Mouse (Mus musculus) heart, embryonic 13.5 days (tissue): ENCODE results near the gene Schip1. TPM values are rescaled to one million over a fixed set of nuclear protein-coding genes. Genes with fewer than 3 reads are reported as not detected.

Source experiments
- ATAC-seq: fragments of 200-750 bp; cut with Nextera tagmentation; 2 replicates; pipeline ENCODE4 v1.8.0; 2017; ENCODE audit warnings: moderate TSS enrichment; ENCODE audit not compliant: insufficient number of reproducible peaks, low FRiP score, low TSS enrichment; ENCODE audit errors: extremely low read depth
- H3K27ac ChIP-seq: fragments of 300-500 bp; sonication (generic); replicated peaks from 2 replicates; pipeline ENCODE4 v1.5.1; 2015; ENCODE audit warnings: moderate library complexity, mild to moderate bottlenecking, inconsistent platforms
- H3K27me3 ChIP-seq: fragments of 300-500 bp; sonication (generic); replicated peaks from 2 replicates; pipeline ENCODE4 v1.6.1; 2015; ENCODE audit warnings: mild to moderate bottlenecking, inconsistent platforms
- H3K36me3 ChIP-seq: fragments of 300-500 bp; sonication (generic); 2 replicates; pipeline ENCODE4 v1.6.1; 2015; ENCODE audit warnings: mild to moderate bottlenecking, inconsistent platforms
- H3K4me1 ChIP-seq: fragments of 300-500 bp; sonication (generic); 2 replicates; pipeline ENCODE4 v1.6.1; 2015; ENCODE audit warnings: inconsistent platforms
- H3K4me2 ChIP-seq: fragments of 300-500 bp; sonication (generic); 2 replicates; pipeline ENCODE4 v1.6.1; 2015; ENCODE audit warnings: inconsistent platforms, mild to moderate bottlenecking, moderate library complexity
- H3K4me3 ChIP-seq: fragments of 300-500 bp; sonication (generic); 2 replicates; pipeline ENCODE4 v1.5.1; 2015; ENCODE audit warnings: moderate library complexity, mild to moderate bottlenecking, inconsistent platforms
- H3K9ac ChIP-seq: fragments of 300-500 bp; sonication (generic); 2 replicates; pipeline ENCODE4 v1.6.1; 2015; ENCODE audit warnings: inconsistent platforms, mild to moderate bottlenecking, moderate library complexity
- H3K9me3 ChIP-seq: fragments of 300-500 bp; sonication (generic); 2 replicates; pipeline ENCODE4 v1.6.1; 2016; ENCODE audit warnings: inconsistent platforms
- WGBS: fragments of 180-500 bp; shearing (Covaris S2); methylation state at CpG from one replicate; pipeline ENCODE4 v1.1.7; 2015; ENCODE audit warnings: mixed read lengths; 5-methylcytosine and 5-hydroxymethylcytosine counted together
- polyA plus RNA-seq: library from polyadenylated mRNA; unstranded; fragments of >200 nt; fragmentation: Nextera tagmentation; extraction: Ambion mirVana; gene quantifications from 2 replicates; pipeline ENCODE4 v1.2.1, GENCODE M21; 2015

The Schip1 gene
- polyA plus RNA-seq, 1 experiment from 2014 or later = 52.4 TPM

DNA sequence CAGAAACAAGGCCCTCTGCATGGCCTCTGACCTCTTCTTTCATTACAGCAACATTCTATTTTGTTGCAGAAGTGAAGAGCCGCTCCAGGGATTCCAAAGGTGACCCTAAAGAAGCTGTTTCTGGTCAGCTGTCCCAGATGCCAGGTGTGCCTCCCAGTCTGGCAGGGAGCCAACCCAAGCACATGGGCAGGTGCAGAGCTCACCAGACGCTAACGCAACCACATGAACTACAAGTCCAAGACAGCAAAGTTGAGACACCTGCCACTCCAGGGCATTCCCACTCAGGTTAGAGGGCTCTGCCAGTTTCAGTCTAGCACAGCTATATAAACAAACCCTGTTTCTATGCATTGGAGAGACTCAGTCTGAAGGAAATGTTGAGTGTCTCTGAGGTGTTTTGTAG is 288.9 kb downstream of the Schip1 start:
- H3K4me2 ChIP-seq = no peak overlapping the region
- no peak overlapping the region for H3K27ac ChIP-seq
- no peak overlapping the region for H3K4me3 ChIP-seq
- no peaks in the 10 kb centered on the region for H3K4me1 ChIP-seq
- WGBS = 76% methylated on average over 3 of the region's 3 CpGs
- H3K9ac ChIP-seq = no peak overlapping the region
- H3K9me3 ChIP-seq = no peaks in the 10 kb centered on the region; the same call in 1 of the 2 replicates
- no peaks in the 10 kb centered on the region for H3K36me3 ChIP-seq
- ATAC-seq = no peak
- no peaks in the 10 kb centered on the region for H3K27me3 ChIP-seq

DNA sequence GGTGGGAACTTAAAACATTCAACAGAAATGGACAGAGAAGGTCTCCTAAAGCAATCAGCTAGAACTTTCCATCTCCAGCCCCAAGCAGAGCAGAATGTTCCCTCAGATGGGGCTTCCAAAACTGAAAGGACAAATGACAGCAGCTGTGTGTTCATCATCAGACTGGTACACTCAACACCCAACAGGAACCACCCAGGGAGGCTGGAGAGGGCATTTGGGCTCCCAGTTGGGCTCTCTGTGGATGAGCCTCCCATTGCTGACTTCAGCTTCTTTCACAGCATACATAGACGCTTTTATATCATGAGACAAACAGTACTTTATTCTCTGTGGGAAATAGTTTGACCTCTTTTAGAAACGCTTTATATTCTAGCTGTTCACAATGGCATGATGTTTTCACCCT is 291.9 kb downstream of the Schip1 start:
- H3K4me1 ChIP-seq = no peaks in the 10 kb centered on the region
- H3K9ac ChIP-seq = no peak overlapping the region
- no peak overlapping the region for H3K4me3 ChIP-seq
- H3K9me3 ChIP-seq = no peaks in the 10 kb centered on the region; the same call in 1 of the 2 replicates
- H3K4me2 ChIP-seq = no peak overlapping the region
- no peaks in the 10 kb centered on the region for H3K27me3 ChIP-seq
- no peaks in the 10 kb centered on the region for H3K36me3 ChIP-seq
- H3K27ac ChIP-seq = no peak overlapping the region
- no peak for ATAC-seq
- WGBS = 75% methylated on average over 2 of the region's 2 CpGs

DNA sequence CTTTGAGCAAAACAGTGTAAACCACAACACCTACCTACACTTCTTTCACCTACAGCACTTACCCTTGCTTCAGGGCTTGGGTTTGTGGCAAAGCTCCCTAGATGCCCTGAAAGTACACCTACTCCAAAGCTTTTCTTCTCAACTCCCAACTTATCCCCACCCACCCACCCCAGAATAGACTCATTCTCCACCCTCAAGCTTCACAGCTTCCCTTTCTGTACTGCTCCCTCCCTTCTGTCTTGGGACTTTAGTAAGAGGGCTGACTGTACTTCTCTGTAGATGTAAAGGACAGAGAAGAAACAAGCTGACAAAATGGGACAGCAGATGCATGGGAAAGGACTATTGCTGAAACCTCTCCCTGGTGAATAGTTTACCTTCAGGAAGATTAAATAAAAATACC is 303.4 kb downstream of the Schip1 start:
- H3K27me3 ChIP-seq = no peaks in the 10 kb centered on the region
- no peak overlapping the region for H3K27ac ChIP-seq
- no peaks in the 10 kb centered on the region for H3K36me3 ChIP-seq
- H3K4me1 ChIP-seq = no peaks in the 10 kb centered on the region
- no peak overlapping the region for H3K4me3 ChIP-seq
- no peak for ATAC-seq
- no peak overlapping the region for H3K9ac ChIP-seq
- H3K4me2 ChIP-seq = no peak overlapping the region
- no peaks in the 10 kb centered on the region for H3K9me3 ChIP-seq

DNA sequence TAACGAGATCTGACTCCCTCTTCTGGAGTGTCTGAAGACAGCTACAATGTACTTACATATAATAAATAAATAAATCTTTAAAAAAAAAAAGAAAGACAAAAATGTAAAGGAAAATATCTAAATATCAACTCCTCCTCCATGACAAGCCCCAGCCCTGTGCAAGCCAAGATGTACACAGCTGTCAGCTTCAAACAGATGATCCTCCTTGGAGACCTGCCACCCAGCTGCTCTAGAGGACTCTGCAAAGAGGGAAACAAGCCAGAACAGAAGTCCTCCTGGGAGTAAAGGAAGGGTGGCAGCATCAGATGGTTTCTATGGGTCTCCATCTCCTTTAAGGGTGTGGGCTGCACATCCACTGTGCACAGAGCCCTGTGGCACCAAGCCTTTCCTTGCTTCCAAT is 308.3 kb downstream of the Schip1 start:
- no peaks in the 10 kb centered on the region for H3K27me3 ChIP-seq
- no peak overlapping the region for H3K4me2 ChIP-seq
- H3K27ac ChIP-seq = no peak overlapping the region
- H3K4me1 ChIP-seq = no peaks in the 10 kb centered on the region
- H3K36me3 ChIP-seq = no peaks in the 10 kb centered on the region
- WGBS = 67% methylated on average over 1 of the region's 1 CpGs
- H3K4me3 ChIP-seq = no peak overlapping the region
- H3K9ac ChIP-seq = no peak overlapping the region
- no peak for ATAC-seq
- H3K9me3 ChIP-seq = no peaks in the 10 kb centered on the region

DNA sequence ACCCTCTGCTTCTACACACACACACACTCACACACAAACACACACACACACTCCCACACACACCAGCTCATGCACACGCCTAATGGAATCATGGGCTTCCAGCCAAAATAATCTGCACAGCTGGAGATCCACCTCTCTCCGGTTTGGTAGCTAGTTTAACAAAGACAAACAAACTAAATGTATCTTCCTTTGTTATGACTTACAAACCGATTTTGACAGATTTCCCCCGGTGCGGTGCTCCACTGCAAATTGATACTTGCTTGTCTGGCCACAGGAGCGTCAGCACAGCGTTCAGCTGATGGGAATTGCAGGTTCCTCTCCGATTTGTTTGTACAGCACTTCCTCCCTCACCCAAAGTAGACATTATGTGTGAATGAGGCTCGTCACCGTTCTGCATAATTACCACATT is 310.5 kb downstream of the Schip1 start:
- Histone ChIP-seq H3K9ac (no peak overlapping the region), H3K4me2 (peak overlapping the region; percentile 38)

DNA sequence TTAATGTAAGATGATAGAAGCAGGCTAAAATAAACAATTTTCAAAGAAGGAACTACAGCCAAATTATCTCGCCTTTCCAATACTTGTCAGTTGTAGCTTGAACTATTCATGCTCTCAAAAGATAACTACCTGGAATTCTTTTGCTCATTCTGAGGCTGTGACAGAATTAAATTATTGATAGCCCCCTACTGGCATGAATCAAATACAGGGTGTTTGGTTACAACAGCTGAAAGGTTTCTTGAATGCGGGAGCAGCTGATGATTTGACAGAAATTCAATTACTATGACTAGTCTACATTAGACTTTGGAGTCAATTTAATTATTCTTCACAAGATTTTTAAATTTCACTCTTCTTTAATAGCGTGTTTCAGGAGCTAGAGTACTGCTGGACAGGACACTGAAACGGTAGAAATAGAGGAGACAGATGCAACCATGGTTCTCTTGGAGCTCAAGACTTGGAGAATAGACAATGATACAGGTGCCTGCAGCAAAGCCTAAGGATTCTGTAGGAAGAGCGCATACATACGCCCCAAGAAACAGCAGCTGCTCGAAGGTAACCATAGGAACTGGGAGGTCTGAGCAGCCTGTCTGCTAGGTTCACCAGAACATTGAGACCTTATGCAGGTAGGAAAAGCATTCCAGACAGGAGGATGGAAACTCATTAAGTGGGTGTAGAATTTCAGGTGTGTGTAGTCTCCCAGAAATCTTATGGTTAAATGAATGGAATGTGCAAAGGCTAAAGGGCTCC is 313.0 kb downstream of the Schip1 start:
- no peaks in the 10 kb centered on the region for H3K27me3 ChIP-seq
- ATAC-seq = no peak
- H3K9me3 ChIP-seq = no peaks in the 10 kb centered on the region
- H3K4me2 ChIP-seq = no peak overlapping the region
- no peak overlapping the region for H3K9ac ChIP-seq
- no peaks in the 10 kb centered on the region for H3K36me3 ChIP-seq
- no peaks in the 10 kb centered on the region for H3K4me1 ChIP-seq
- no peak overlapping the region for H3K27ac ChIP-seq
- 73% methylated on average over 7 of the region's 7 CpGs for WGBS
- H3K4me3 ChIP-seq = no peak overlapping the region

More for the DNA sequence above, 310.5 kb downstream of the Schip1 start:
- 43% methylated on average over 10 of the region's 10 CpGs for WGBS
- H3K27ac ChIP-seq = no peak overlapping the region
- H3K36me3 ChIP-seq = no peaks in the 10 kb centered on the region
- ATAC-seq = no peak
- no peaks in the 10 kb centered on the region for H3K27me3 ChIP-seq
- no peak overlapping the region for H3K4me3 ChIP-seq
- no peaks in the 10 kb centered on the region for H3K9me3 ChIP-seq
- no peaks in the 10 kb centered on the region for H3K4me1 ChIP-seq

DNA sequence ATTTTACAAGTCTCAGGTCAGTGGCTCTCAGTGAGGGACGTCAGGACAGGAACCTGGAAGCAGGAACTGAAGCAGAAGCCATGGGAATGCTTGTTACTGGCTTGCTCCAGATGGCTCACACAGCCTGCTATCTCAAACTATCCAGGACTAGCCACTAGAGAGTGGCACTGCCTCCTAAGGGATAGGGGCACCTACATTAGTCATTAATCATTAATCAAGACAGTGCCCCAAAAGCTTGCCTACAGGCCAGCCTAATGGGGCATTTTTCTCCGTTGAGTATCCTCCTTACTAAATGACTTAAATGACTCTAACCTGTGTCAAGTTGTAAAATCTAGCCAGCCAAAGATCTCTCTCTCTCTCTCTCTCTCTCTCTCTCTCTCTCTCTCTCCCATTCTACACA is 314.2 kb downstream of the Schip1 start:
- Histone ChIP-seq H3K27ac (no peak overlapping the region), H3K27me3 (no peaks in the 10 kb centered on the region), H3K36me3 (no peaks in the 10 kb centered on the region), H3K4me1 (no peaks in the 10 kb centered on the region), H3K4me3 (no peak overlapping the region), H3K4me2 (no peak overlapping the region), H3K9ac (no peak overlapping the region), H3K9me3 (no peaks in the 10 kb centered on the region)
- no peak for ATAC-seq
- WGBS = 71% methylated on average over 2 of the region's 2 CpGs

DNA sequence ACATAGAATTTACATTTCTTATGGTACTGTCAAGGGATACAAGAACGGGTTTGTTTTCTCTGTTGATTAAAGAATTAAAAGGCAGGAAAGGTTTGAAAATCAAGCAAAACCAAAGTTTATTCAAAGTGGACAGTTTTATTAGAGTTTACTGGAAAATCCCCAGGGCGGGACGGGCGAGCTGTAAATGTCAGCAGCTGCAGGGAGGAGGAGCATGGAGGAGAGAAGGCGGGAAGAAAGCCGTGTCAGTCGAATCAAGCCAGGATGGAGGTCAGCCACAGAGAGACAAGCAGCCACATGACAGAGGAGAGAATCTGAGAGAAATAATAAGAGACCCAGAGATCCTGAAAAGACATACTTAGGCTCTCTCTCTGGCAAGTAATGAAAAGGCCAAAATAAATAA is 314.6 kb downstream of the Schip1 start:
- no peak for ATAC-seq
- Histone ChIP-seq H3K4me1 (no peaks in the 10 kb centered on the region), H3K9ac (no peak overlapping the region), H3K9me3 (no peaks in the 10 kb centered on the region), H3K36me3 (no peaks in the 10 kb centered on the region), H3K27me3 (no peaks in the 10 kb centered on the region), H3K27ac (no peak overlapping the region), H3K4me2 (no peak overlapping the region), H3K4me3 (no peak overlapping the region)
- WGBS = 50% methylated on average over 7 of the region's 7 CpGs

DNA sequence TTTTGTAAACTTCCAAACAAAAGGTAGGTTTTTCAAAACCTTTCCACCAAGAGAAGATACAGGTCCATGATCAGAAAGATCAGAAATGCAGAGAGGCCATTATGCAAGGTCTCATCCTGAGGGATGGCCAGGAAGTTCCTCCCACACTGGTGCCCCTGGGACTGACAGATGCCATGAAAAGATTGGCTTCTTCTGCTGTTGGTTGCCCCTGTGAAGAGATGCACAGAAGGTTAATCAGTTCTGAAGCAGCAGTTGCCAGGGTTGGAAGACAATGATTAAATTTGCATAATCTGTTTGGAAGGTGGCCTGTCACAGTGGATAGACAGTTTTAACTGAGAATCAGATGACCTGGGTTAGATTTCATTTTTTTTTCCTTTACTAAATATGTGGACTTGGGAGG is 319.1 kb downstream of the Schip1 start:
- Histone ChIP-seq H3K4me2 (no peak overlapping the region), H3K27ac (no peak overlapping the region), H3K9me3 (no peaks in the 10 kb centered on the region), H3K27me3 (no peaks in the 10 kb centered on the region), H3K36me3 (no peaks in the 10 kb centered on the region), H3K4me1 (no peaks in the 10 kb centered on the region), H3K4me3 (no peak overlapping the region), H3K9ac (no peak overlapping the region)
- no peak for ATAC-seq

DNA sequence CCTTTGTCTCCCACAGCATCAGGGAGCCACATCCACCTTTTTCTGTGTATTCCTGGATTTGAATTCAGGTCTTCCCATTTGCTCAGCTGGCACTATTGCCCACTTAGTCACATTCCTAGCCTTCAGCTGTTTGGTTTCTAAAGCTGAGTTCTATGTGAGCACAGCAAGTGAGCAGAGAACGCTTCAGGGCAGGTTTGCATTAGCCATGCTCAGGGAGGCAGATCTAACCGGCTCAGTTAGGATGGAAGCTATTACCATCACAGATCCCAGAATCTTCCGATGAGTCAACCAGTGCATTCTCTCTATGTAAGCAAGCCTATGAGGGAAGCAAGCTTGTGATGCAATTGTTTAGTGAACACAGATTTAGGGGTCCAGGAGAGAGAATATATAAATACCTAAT is 320.9 kb downstream of the Schip1 start:
- H3K9ac ChIP-seq = no peak overlapping the region
- H3K4me1 ChIP-seq = no peaks in the 10 kb centered on the region
- no peaks in the 10 kb centered on the region for H3K27me3 ChIP-seq
- no peaks in the 10 kb centered on the region for H3K9me3 ChIP-seq
- H3K4me2 ChIP-seq = no peak overlapping the region
- H3K27ac ChIP-seq = no peak overlapping the region
- 82% methylated on average over 3 of the region's 3 CpGs for WGBS
- H3K36me3 ChIP-seq = no peaks in the 10 kb centered on the region
- ATAC-seq = no peak
- no peak overlapping the region for H3K4me3 ChIP-seq

DNA sequence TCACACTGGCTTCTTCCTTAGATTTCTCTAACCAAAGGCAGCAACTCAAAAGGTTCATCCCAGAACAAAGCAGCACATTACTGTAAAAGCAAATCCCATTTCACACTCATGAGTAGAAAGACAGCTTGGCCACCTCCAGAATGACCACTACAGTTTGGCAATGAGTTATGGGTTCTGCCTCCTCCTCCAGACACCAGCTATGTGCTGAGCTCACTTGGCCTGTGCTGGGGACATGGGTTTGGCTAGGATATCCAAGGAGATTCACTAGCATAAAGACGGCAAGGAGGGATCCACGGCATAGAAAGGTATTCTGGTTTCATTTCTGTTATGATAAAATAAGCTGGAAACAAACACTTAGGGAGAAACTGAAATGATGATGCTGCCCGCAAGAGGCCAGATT is 323.4 kb downstream of the Schip1 start:
- Histone ChIP-seq H3K4me2 (no peak overlapping the region), H3K4me1 (no peaks in the 10 kb centered on the region), H3K4me3 (no peak overlapping the region), H3K27ac (no peak overlapping the region), H3K9me3 (no peaks in the 10 kb centered on the region), H3K27me3 (no peaks in the 10 kb centered on the region), H3K9ac (no peak overlapping the region), H3K36me3 (no peaks in the 10 kb centered on the region)
- no peak for ATAC-seq
- 86% methylated on average over 3 of the region's 3 CpGs for WGBS

DNA sequence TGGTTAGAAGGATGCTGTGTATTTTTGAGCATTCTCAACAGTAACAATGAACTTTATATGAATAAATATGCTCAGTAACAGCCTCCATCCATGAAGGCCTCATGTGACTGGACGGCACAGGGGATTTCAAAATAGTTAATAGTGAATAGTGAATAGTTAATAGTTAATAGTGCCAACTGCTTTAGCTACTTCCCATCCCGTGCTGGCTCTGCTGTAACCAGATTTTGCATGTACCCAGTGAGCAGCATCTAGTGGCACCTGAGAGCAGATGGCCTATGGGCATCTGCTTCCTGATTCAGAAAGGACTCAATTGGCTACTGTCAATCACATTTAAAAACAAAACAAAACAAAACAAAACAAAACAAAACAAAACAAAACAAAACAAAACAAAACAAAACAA is 329.0 kb downstream of the Schip1 start:
- H3K4me1 ChIP-seq = no peaks in the 10 kb centered on the region
- no peaks in the 10 kb centered on the region for H3K36me3 ChIP-seq
- no peaks in the 10 kb centered on the region for H3K9me3 ChIP-seq
- WGBS = 71% methylated on average over 2 of the region's 2 CpGs
- no peak overlapping the region for H3K9ac ChIP-seq
- no peak overlapping the region for H3K4me3 ChIP-seq
- H3K27me3 ChIP-seq = no peaks in the 10 kb centered on the region
- no peak overlapping the region for H3K27ac ChIP-seq
- ATAC-seq = no peak
- no peak overlapping the region for H3K4me2 ChIP-seq
